Mouse (Mus musculus) forebrain, embryonic 11.5 days (tissue): ENCODE results near the gene Letm1. TPM values are rescaled to one million over a fixed set of nuclear protein-coding genes. Genes with fewer than 3 reads are reported as not detected.
A peak's percentile ranks its signal among the peaks of the same experiment; 100 is the strongest.

ENCODE experiments used
- ATAC-seq: fragments of 200-750 bp; cut with Nextera tagmentation; replicated peaks from 2 replicates; pipeline ENCODE4 v1.8.0; 2017; ENCODE audit warnings: moderate TSS enrichment; ENCODE audit not compliant: low FRiP score
- DNase-seq: peaks from one replicate; pipeline ENCODE4 v3.0.0-alpha.2; 2017; ENCODE audit warnings: low spot score
- H3K27ac ChIP-seq: fragments of 300-500 bp; sonication (generic); 2 replicates; pipeline ENCODE4 v1.5.1; 2014; ENCODE audit warnings: low read depth, low read length
- H3K27me3 ChIP-seq: fragments of 300-500 bp; sonication (generic); 2 replicates; pipeline ENCODE4 v1.6.1; 2014; ENCODE audit warnings: mild to moderate bottlenecking, low read length, mixed read lengths; ENCODE audit not compliant: control insufficient read depth, insufficient read depth
- H3K36me3 ChIP-seq: fragments of 300-500 bp; sonication (generic); 2 replicates; pipeline ENCODE4 v1.6.1; 2014; ENCODE audit warnings: mild to moderate bottlenecking, low read length, moderate library complexity, mixed read lengths; ENCODE audit not compliant: control insufficient read depth, insufficient read depth
- H3K4me1 ChIP-seq: fragments of 300-500 bp; sonication (generic); replicated peaks from 2 replicates; pipeline ENCODE4 v1.6.1; 2014; ENCODE audit warnings: low read length, mixed read lengths; ENCODE audit not compliant: control insufficient read depth, insufficient read depth
- H3K4me2 ChIP-seq: fragments of 300-500 bp; sonication (generic); 2 replicates; pipeline ENCODE4 v1.6.1; 2014; ENCODE audit warnings: low read depth, mild to moderate bottlenecking, low read length, moderate library complexity, mixed read lengths; ENCODE audit not compliant: severe bottlenecking
- H3K4me3 ChIP-seq: fragments of 300-500 bp; sonication (generic); 2 replicates; pipeline ENCODE4 v1.5.1; 2014; ENCODE audit warnings: low read depth, low read length
- H3K9ac ChIP-seq: fragments of 300-500 bp; sonication (generic); 2 replicates; pipeline ENCODE4 v1.6.1; 2014; ENCODE audit warnings: low read length
- H3K9me3 ChIP-seq: fragments of 300-500 bp; sonication (generic); 2 replicates; pipeline ENCODE4 v1.6.1; 2016; ENCODE audit warnings: low read length, mixed read lengths; ENCODE audit not compliant: control insufficient read depth
- WGBS: fragments of 180-500 bp; shearing (Covaris S2); extraction: QIAGEN DNeasy Blood & Tissue Kit; methylation state at CpG from one replicate; pipeline ENCODE4 v1.1.7; 2014; 5-methylcytosine and 5-hydroxymethylcytosine counted together
- polyA plus RNA-seq: library from polyadenylated mRNA; unstranded; fragments of >200 nt; fragmentation: Nextera tagmentation; extraction: Ambion mirVana; gene quantifications from 2 replicates; pipeline ENCODE4 v1.2.1, GENCODE M21; 2014

Letm1 gene
- polyA plus RNA-seq, 1 experiment from 2014 or later, result 63.9 TPM

GRCm38 (mm10) chr5:33819876-33820732, 37.5 kb upstream of the Letm1 start, which contains the start of gene Nsd2:
Gene Nsd2 (plus strand): TSS chr5:33820725.
- no peaks in the 10 kb centered on the region for H3K9me3 ChIP-seq
- under 1% methylated on average over 98 of the region's 136 CpGs for WGBS
- H3K4me2 ChIP-seq, result peak within 1 kb of the TSS; percentile 90
- DNase-seq (peak; percentile 95), ATAC-seq (peak; percentile 86)
- no peaks in the 10 kb centered on the region for H3K27me3 ChIP-seq
- peak within 1 kb of the TSS; percentile 100 for H3K4me3 ChIP-seq
- H3K9ac ChIP-seq, result peak within 1 kb of the TSS; percentile 100
- peaks cover 27% of the 10 kb centered on the region for H3K4me1 ChIP-seq
- H3K36me3 ChIP-seq, result no peaks in the 10 kb centered on the region
- peak within 1 kb of the TSS; percentile 99 for H3K27ac ChIP-seq

- H3K4me3 ChIP-seq, result peak overlapping the region; percentile 100
- no peaks in the 10 kb centered on the region for H3K9me3 ChIP-seq
- WGBS, result 10% methylated on average over 9 of the region's 9 CpGs
- H3K9ac ChIP-seq, result peak overlapping the region; percentile 100
- H3K27ac ChIP-seq, result peak overlapping the region; percentile 99
- no peaks in the 10 kb centered on the region for H3K36me3 ChIP-seq
- H3K27me3 ChIP-seq, result no peaks in the 10 kb centered on the region
- ATAC-seq (peak; percentile 47), DNase-seq (peak; percentile 59)
- peaks cover 24% of the 10 kb centered on the region for H3K4me1 ChIP-seq
- peak overlapping the region; percentile 90 for H3K4me2 ChIP-seq
Measured at GRCm38 (mm10) chr5:33819141-33819875, 36.7 kb upstream of the Letm1 start.

GRCm38 (mm10) chr5:33818104-33818503, 35.5 kb upstream of the Letm1 start:
- ATAC-seq (no peak), DNase-seq (peak; percentile 57)
- Histone ChIP-seq H3K27ac (0 out of 2 replicates have a peak overlapping the region, but pooled peaks have one; percentile 27), H3K4me1 (peaks cover 20% of the 10 kb centered on the region), H3K36me3 (no peaks in the 10 kb centered on the region), H3K4me3 (no peak overlapping the region), H3K9ac (peak overlapping the region; percentile 100; the same call in 1 of the 2 replicates), H3K27me3 (no peaks in the 10 kb centered on the region), H3K4me2 (no peak overlapping the region), H3K9me3 (no peaks in the 10 kb centered on the region)
- 1% methylated on average over 4 of the region's 5 CpGs for WGBS

- Histone ChIP-seq H3K9ac (no peak overlapping the region), H3K4me2 (no peak overlapping the region), H3K36me3 (no peaks in the 10 kb centered on the region), H3K9me3 (no peaks in the 10 kb centered on the region), H3K27ac (no peak overlapping the region), H3K4me1 (peaks cover 18% of the 10 kb centered on the region), H3K27me3 (no peaks in the 10 kb centered on the region), H3K4me3 (no peak overlapping the region)
- 89% methylated on average over 6 of the region's 6 CpGs for WGBS
- ATAC-seq (no peak), DNase-seq (no peak)
Measured at GRCm38 (mm10) chr5:33816008-33816725, 33.5 kb upstream of the Letm1 start.

GRCm38 (mm10) chr5:33811519-33811918, 28.9 kb upstream of the Letm1 start:
- no peak overlapping the region for H3K4me2 ChIP-seq
- WGBS, result 86% methylated on average over 4 of the region's 4 CpGs
- no peak overlapping the region for H3K27ac ChIP-seq
- H3K9ac ChIP-seq, result no peak overlapping the region
- DNase-seq, result no peak
- H3K4me1 ChIP-seq, result no peaks in the 10 kb centered on the region
- no peak for ATAC-seq
- no peak overlapping the region for H3K4me3 ChIP-seq
- H3K36me3 ChIP-seq, result no peaks in the 10 kb centered on the region
- H3K27me3 ChIP-seq, result no peaks in the 10 kb centered on the region
- no peaks in the 10 kb centered on the region; the same call in 1 of the 2 replicates for H3K9me3 ChIP-seq

- Histone ChIP-seq H3K27ac (no peak overlapping the region), H3K4me3 (no peak overlapping the region), H3K9me3 (no peaks in the 10 kb centered on the region), H3K4me1 (no peaks in the 10 kb centered on the region), H3K9ac (no peak overlapping the region), H3K27me3 (no peaks in the 10 kb centered on the region), H3K36me3 (no peaks in the 10 kb centered on the region), H3K4me2 (no peak overlapping the region)
- ATAC-seq (no peak), DNase-seq (no peak)
- WGBS, result 84% methylated on average over 2 of the region's 2 CpGs
Measured at GRCm38 (mm10) chr5:33803337-33803736, 20.7 kb upstream of the Letm1 start.

GRCm38 (mm10) chr5:33791912-33792643, 9.5 kb upstream of the Letm1 start:
- DNase-seq, result no peak
- ATAC-seq, result no peak
- Histone ChIP-seq H3K4me2 (no peak overlapping the region), H3K4me1 (no peaks in the 10 kb centered on the region), H3K4me3 (no peak overlapping the region), H3K27me3 (no peaks in the 10 kb centered on the region), H3K9me3 (no peaks in the 10 kb centered on the region), H3K36me3 (no peaks in the 10 kb centered on the region), H3K27ac (no peak overlapping the region), H3K9ac (no peak overlapping the region)
- 80% methylated on average over 5 of the region's 5 CpGs for WGBS

GRCm38 (mm10) chr5:33782999-33783390, 378 bp upstream of the Letm1 start:
- Histone ChIP-seq H3K27me3 (no peaks in the 10 kb centered on the region), H3K4me1 (peaks cover 8% of the 10 kb centered on the region), H3K36me3 (no peaks in the 10 kb centered on the region), H3K9me3 (no peaks in the 10 kb centered on the region), H3K27ac (no peak overlapping the region), H3K4me3 (peak overlapping the region; percentile 83), H3K9ac (peak overlapping the region; percentile 91), H3K4me2 (peak overlapping the region; percentile 87)
- peak; percentile 75 for ATAC-seq
- 11% methylated on average over 6 of the region's 6 CpGs for WGBS
- DNase-seq, result no peak
